Mouse (Mus musculus) stomach, postnatal 0 days (tissue): ENCODE measurements at regions not wholly inside any gene's neighbourhood (a gene's known extent, or its start where the extent isn't known, plus 50 kb on each side); places are given as distances from the start of the nearest gene placed in this dataset.

Source experiments
- ATAC-seq: fragments of 200-750 bp; cut with Nextera tagmentation; 2 replicates; pipeline ENCODE4 v1.8.0; 2017; ENCODE audit not compliant: low FRiP score, low TSS enrichment
- DNase-seq: peaks from one replicate; pipeline ENCODE4 v3.0.0-alpha.2; 2016; ENCODE audit warnings: low spot score
- H3K27ac ChIP-seq: fragments of 300-500 bp; sonication (generic); replicated peaks from 2 replicates; pipeline ENCODE4 v1.5.1; 2014; ENCODE audit warnings: mild to moderate bottlenecking, control low read depth
- H3K27me3 ChIP-seq: fragments of 300-500 bp; sonication (generic); 2 replicates; pipeline ENCODE4 v1.6.1; 2014; ENCODE audit warnings: low read length; ENCODE audit not compliant: control insufficient read depth, insufficient read depth
- H3K36me3 ChIP-seq: fragments of 300-500 bp; sonication (generic); 2 replicates; pipeline ENCODE4 v1.6.1; 2014; ENCODE audit warnings: low read length, mixed read lengths; ENCODE audit not compliant: control insufficient read depth, insufficient read depth
- H3K4me1 ChIP-seq: fragments of 300-500 bp; sonication (generic); replicated peaks from 2 replicates; pipeline ENCODE4 v1.6.1; 2014; ENCODE audit warnings: antibody characterized with exemption; ENCODE audit not compliant: control insufficient read depth, insufficient read depth
- H3K4me2 ChIP-seq: fragments of 300-500 bp; sonication (generic); replicated peaks from 2 replicates; pipeline ENCODE4 v1.6.1; 2014; ENCODE audit warnings: low read depth, mild to moderate bottlenecking, control low read depth, moderate library complexity
- H3K4me3 ChIP-seq: fragments of 300-500 bp; sonication (generic); 2 replicates; pipeline ENCODE4 v1.5.1; 2014; ENCODE audit warnings: low read depth, low read length, control low read depth
- H3K9ac ChIP-seq: fragments of 300-500 bp; sonication (generic); 2 replicates; pipeline ENCODE4 v1.6.1; 2014; ENCODE audit warnings: mild to moderate bottlenecking, low read length, control low read depth, mixed read lengths
- H3K9me3 ChIP-seq: fragments of 300-500 bp; sonication (generic); 2 replicates; pipeline ENCODE4 v1.6.1; 2016; ENCODE audit warnings: low read length; ENCODE audit not compliant: control insufficient read depth
- CTCF ChIP-seq: IDR thresholded peaks from 2 replicates; pipeline ENCODE4 v1.5.1; 2016; ENCODE audit warnings: antibody characterized with exemption, low read depth, mild to moderate bottlenecking, moderate library complexity
- EP300 ChIP-seq: optimal IDR thresholded peaks from 2 replicates; pipeline ENCODE3; 2016; ENCODE audit warnings: antibody characterized with exemption
- WGBS: fragments of 180-500 bp; shearing (Covaris S2); extraction: QIAGEN DNeasy Blood & Tissue Kit; methylation state at CpG from one replicate; pipeline ENCODE4 v1.1.7; 2014; 5-methylcytosine and 5-hydroxymethylcytosine counted together

DNA sequence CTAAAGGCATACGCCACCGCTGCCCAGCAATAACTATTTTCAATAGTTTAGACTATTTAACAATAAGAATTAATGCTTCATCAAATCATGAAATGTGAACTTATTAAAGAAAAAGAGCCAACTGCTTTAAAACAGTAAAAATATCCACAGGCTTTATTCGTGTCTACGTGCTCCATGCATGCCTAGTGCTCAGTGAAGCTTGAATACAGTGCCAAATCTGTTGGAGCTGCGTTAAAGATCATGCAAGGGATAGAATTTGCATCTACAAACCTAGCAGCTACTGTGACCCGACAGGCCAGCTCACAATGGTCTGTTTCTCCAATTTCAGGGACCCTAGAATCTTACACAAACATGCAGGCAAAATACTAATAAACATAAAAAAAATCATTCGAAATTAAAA is 1147.3 kb upstream of the Flrt2 start:
- no peaks in the 10 kb centered on the region for H3K4me1 ChIP-seq
- no peak overlapping the region for H3K4me2 ChIP-seq
- no peaks in the 10 kb centered on the region for H3K27me3 ChIP-seq
- H3K4me3 ChIP-seq: no peak overlapping the region
- H3K27ac ChIP-seq: no peak overlapping the region
- TF ChIP-seq EP300 (no peak), CTCF (no peak)
- DNase-seq (no peak), ATAC-seq (no peak)
- H3K36me3 ChIP-seq: no peaks in the 10 kb centered on the region
- no peaks in the 10 kb centered on the region for H3K9me3 ChIP-seq
- WGBS: 86% methylated on average over 7 of the region's 7 CpGs
- H3K9ac ChIP-seq: no peak overlapping the region

GRCm38 (mm10) chr12:94560374-94561194 is 1131.4 kb upstream of the Flrt2 start:
- Histone ChIP-seq H3K27me3 (no peaks in the 10 kb centered on the region), H3K27ac (no peak overlapping the region), H3K9ac (no peak overlapping the region), H3K36me3 (no peaks in the 10 kb centered on the region), H3K9me3 (no peaks in the 10 kb centered on the region), H3K4me3 (no peak overlapping the region), H3K4me2 (no peak overlapping the region), H3K4me1 (no peaks in the 10 kb centered on the region)
- 74% methylated on average over 2 of the region's 2 CpGs for WGBS
- TF ChIP-seq EP300: no peak
- TF ChIP-seq CTCF: no peak
- DNase-seq (no peak), ATAC-seq (no peak)

GRCm38 (mm10) chr12:94574981-94575380 is 1117.0 kb upstream of the Flrt2 start:
- Histone ChIP-seq H3K4me1 (no peaks in the 10 kb centered on the region), H3K36me3 (no peaks in the 10 kb centered on the region), H3K27ac (no peak overlapping the region), H3K4me3 (no peak overlapping the region), H3K4me2 (no peak overlapping the region), H3K9ac (no peak overlapping the region), H3K27me3 (no peaks in the 10 kb centered on the region), H3K9me3 (no peaks in the 10 kb centered on the region)
- TF ChIP-seq CTCF (no peak), EP300 (no peak)
- 89% methylated on average over 2 of the region's 2 CpGs for WGBS
- DNase-seq (no peak), ATAC-seq (no peak)

DNA sequence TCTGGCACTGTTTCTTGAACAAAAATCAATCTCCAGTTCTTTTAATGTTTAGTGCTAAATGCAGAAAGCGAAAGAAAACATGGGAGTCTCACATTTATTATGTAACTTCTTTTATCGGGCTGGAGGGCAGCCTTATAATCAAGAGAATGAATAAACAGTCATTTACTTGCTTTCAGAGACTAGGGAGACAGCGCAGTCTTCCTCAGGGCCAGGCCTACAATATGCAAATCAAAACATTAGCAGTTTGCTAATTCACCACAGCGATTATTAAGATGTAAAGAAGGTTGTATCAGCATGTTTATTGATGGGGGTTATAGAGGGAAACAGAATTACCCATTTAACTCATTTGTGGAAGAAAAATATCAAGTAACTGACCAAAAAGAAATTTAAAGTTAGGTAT is 1111.7 kb upstream of the Flrt2 start:
- Histone ChIP-seq H3K27me3 (no peaks in the 10 kb centered on the region), H3K36me3 (no peaks in the 10 kb centered on the region), H3K4me1 (no peaks in the 10 kb centered on the region), H3K4me2 (no peak overlapping the region), H3K9me3 (no peaks in the 10 kb centered on the region), H3K9ac (no peak overlapping the region), H3K4me3 (no peak overlapping the region), H3K27ac (no peak overlapping the region)
- DNase-seq (no peak), ATAC-seq (no peak)
- WGBS: 39% methylated on average over 4 of the region's 4 CpGs
- no peak for TF ChIP-seq EP300
- no peak for TF ChIP-seq CTCF

DNA sequence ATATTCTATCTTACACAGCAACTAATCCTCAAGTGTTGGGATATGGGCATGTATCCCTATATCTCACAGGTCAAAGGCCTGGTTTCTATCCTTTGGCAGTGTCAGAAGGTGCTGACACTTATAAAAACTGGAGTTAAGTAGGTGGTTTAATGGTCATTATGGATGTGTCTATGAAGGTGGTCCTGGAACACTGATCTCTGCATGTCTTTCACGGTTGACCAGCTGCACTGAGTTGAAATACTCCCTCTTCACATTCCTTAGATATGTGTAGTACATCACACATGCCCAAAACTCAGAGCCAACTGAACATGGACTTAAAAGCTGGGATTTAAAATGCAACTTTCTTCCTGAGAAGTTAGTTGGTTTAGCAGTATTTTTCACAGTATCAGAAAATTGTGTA is 1107.7 kb upstream of the Flrt2 start:
- Histone ChIP-seq H3K9ac (no peak overlapping the region), H3K27ac (no peak overlapping the region), H3K4me3 (no peak overlapping the region), H3K4me2 (no peak overlapping the region), H3K9me3 (no peaks in the 10 kb centered on the region), H3K27me3 (no peaks in the 10 kb centered on the region), H3K36me3 (no peaks in the 10 kb centered on the region), H3K4me1 (no peaks in the 10 kb centered on the region)
- DNase-seq: no peak
- no peak for ATAC-seq
- TF ChIP-seq EP300 (no peak), CTCF (no peak)
- 65% methylated on average over 1 of the region's 1 CpGs for WGBS

DNA sequence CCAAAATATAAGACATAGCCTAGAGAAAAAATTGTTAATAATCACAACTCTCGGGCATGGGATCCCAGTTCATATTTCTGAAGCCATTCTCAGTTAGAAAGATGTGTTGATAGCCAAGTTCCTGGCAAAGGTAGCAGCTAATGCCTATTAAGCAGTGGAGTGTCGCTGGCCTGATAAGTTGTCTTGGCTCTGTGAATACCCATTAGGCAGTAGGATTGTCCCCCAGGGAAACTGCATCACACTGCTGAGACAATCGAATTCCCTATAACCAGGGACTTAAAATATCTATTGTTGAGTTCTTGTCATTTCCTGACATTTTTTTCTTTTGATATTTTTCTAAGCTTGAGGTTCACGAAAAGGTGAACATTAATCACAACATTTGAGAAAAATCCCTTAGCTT is 1105.0 kb upstream of the Flrt2 start:
- no peak for TF ChIP-seq CTCF
- no peak for TF ChIP-seq EP300
- DNase-seq (no peak), ATAC-seq (no peak)
- Histone ChIP-seq H3K9ac (no peak overlapping the region), H3K27ac (no peak overlapping the region), H3K4me1 (no peaks in the 10 kb centered on the region), H3K27me3 (no peaks in the 10 kb centered on the region), H3K36me3 (no peaks in the 10 kb centered on the region), H3K4me3 (no peak overlapping the region), H3K4me2 (no peak overlapping the region), H3K9me3 (no peaks in the 10 kb centered on the region)
- 62% methylated on average over 4 of the region's 4 CpGs for WGBS
